Mouse (Mus musculus): ENCODE results near the gene Ryk.

DNA sequence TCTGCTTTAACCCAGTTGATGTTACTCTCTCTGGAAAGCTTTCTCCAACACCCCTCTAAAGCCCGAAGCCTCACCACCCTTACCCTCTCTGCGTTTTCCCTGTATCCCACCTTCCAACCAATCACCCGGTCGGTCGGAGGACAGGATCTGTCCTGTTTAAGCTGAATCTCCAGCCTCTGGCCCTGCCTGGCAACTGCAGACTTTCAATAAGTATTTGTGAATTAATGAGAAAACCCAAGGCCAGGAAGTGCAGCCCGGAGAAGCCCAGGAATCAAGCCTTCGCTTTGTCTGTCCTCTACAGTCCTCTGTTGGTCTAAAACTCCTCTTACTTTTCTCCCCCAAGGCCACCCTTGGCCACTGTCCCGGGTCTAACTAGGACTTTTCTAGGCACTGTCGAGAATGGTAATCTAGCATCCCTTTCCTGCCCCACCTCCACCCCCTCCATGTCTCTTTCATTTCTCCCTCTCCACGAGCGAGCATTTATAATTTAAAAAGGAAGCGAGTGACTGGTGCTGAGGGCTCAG, 41.4 kb upstream of the Ryk start:
- TF ChIP-seq EP300 (IDR thresholded peaks at IDR 0.05; ENCODE audit: low read depth), result no peak
- no peak for TF ChIP-seq CTCF (IDR thresholded peaks at IDR 0.05; ENCODE audit: low read depth)

Data from heart, postnatal 0 days (tissue).